Mouse (Mus musculus) embryo, embryonic 10 days (tissue): ENCODE results near the gene Gm20390.
A peak's percentile ranks its signal among the peaks of the same experiment; 100 is the strongest.

Experiments used
- DNase-seq: peaks from one replicate; pipeline ENCODE4 v3.0.0-alpha.2; 2015; ENCODE audit warnings: low spot score

Gene Gm20390

GRCm38 (mm10) chr11:93968005-93968847 lies at the start of gene Gm20390, which contains the start of gene Nme1:
Gene Gm20390 (minus strand): TSS chr11:93968293.
Gene Nme1 (minus strand): TSS chr11:93968521.
- peak; percentile 98 for DNase-seq

DNA sequence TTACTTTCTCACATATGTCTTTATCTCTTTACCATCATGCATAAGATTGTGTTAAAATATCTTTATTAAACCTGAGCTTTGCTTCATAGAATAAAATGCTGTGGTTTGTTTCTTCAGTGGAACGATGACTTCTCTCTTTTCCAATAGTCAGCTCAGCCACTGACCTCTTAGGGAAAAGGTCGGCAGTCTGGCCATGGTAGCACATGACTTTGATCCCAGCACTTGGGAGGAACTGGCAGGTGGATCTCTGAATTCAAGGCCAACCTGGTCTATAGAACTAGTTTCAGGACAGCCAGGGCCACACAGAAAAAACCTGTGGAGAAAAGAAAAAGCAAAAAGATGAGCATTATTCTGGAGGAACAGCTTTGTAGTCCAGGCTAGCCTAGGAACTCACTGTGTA lies 35.3 kb upstream of the Gm20390 start:
- DNase-seq, result no peak

DNA sequence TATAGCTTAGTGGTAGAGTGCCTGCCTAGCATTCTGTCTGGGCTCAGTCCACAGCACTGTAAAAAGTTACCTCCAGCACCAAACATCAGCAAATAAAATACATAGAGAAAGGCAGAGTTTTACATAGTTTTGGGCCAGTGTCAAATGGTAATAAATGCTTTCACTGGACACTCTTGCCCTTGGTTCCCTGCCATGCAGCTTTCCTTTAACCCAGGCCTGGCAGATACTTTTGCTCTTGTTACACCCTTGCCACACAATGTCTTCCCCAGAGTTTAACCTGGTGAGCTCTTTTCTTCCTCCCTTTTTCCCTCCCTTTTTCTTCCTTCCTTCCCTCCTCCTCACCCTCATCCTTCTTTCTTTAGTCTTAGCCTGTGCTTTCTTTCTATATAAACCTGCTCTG lies 31.2 kb upstream of the Gm20390 start:
- no peak for DNase-seq

DNA sequence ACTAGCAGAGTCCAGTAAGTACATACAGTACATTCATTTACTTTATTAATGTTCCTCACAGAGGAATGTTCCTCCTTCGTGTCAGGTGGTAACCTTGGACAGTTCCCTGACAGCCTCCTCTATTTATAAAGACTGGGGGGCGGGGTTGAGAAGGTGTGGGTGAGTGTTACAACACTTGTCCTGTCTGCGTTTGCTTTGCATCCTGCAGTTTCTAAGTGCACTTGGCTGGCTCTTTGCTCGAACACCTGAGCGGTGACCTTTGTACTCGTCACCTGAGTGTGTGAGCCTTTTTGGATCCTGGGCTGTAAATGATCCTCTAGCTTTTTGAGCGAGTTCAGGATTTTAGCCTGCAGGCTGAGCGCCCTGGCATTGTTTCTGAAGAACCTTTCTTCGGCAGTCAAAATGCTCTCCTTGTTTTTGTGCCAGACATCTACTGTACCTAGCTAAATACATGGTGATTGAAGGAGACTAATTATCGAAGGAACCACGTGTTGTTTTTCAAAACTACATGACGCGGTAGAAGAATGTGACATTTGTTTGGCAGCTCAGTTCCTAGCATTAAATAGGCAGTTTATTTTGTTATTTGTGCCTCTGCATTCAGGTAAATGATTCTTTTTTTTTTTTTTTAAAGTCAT lies 29.2 kb upstream of the Gm20390 start:
- no peak for DNase-seq

- peak; percentile 61 for DNase-seq
Observed at GRCm38 (mm10) chr11:93996306-93997140, 28.4 kb upstream of the Gm20390 start.

- DNase-seq, result peak; percentile 94
Observed at GRCm38 (mm10) chr11:93995720-93996305, 27.7 kb upstream of the Gm20390 start, which contains the start of gene Spag9. Gene Spag9 (plus strand): TSS chr11:93996091.

DNA sequence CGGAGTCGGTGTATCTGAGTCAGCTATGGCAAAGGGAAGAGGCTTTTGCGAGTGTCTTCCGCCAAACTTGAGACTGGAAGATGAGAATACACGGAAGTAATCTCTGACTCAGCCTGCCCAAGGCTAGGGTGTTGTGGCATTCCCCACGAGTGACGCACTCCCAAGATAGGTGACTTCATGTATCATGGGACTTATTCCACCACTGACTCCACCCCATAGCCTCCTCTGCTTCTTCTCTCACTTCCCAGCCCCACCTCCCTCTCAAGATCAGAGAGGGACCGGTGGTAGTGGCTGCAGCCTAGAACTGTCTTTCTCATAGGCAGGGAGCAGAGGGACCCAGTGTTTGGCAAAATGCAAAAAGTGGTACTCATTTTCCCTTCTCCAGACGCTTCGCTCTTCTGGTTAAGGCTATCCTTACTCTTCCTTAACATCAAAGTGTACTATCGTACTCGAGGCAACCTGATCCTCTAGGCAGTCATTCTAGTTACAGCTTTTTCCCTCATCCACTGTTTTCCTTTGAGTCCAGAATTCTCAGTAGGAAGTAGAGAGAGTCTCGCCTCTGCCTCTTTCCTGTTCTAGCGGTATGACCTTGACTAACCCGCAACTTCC lies 27.1 kb upstream of the Gm20390 start:
- DNase-seq, result peak; percentile 66

GRCm38 (mm10) chr11:93994531-93994930 lies 26.4 kb upstream of the Gm20390 start:
- DNase-seq, result no peak

GRCm38 (mm10) chr11:93988328-93989062 lies 20.4 kb upstream of the Gm20390 start:
- no peak for DNase-seq

- DNase-seq, result no peak
Observed at GRCm38 (mm10) chr11:93987625-93988327, 19.7 kb upstream of the Gm20390 start.

- DNase-seq, result no peak
Observed at GRCm38 (mm10) chr11:93987026-93987425, 18.9 kb upstream of the Gm20390 start.

- no peak for DNase-seq
Observed at GRCm38 (mm10) chr11:93986298-93986697, 18.2 kb upstream of the Gm20390 start.

GRCm38 (mm10) chr11:93985265-93985664 lies 17.2 kb upstream of the Gm20390 start:
- DNase-seq, result no peak

DNA sequence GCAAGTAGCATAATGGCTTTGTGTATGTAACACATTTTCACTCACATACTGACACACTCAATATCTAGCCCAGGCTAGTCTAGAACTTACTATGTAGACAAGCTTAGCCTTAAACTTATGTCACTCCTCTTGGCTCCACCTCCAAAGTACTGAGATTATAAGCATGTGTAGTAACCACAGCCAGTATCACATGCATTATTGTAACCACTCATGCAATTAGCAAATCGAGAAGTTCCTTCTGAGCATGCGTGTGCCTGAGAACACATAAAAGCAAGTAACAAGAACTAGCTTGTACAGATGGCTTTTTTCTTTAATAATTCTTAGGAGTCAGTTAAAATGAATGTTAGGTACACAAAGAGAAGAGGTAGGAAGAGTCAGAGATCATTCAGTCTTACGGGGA lies 16.5 kb upstream of the Gm20390 start:
- no peak for DNase-seq

GRCm38 (mm10) chr11:93979502-93980049 lies 11.5 kb upstream of the Gm20390 start:
- DNase-seq, result no peak

DNA sequence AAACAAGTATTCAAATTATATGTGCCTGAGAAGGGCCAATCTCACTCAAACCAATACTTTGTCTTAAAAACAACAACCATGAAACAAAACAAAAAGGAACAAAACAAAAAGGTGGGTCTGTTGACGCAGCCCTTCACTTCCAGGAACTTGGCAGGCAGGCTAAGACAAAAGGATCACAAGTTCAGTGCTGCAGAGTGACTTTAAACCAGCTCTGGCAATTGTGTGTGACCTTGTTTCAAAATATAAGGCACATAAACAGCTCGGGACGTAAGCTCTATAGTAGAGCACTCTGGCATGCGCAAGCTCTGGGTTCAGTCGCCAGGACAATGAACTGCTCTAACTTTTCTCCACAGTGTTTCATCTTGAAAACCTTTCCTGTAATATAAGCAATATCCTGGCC lies 4.9 kb upstream of the Gm20390 start:
- DNase-seq, result no peak

GRCm38 (mm10) chr11:93969799-93970198 lies 1.7 kb upstream of the Gm20390 start:
- DNase-seq, result no peak

DNA sequence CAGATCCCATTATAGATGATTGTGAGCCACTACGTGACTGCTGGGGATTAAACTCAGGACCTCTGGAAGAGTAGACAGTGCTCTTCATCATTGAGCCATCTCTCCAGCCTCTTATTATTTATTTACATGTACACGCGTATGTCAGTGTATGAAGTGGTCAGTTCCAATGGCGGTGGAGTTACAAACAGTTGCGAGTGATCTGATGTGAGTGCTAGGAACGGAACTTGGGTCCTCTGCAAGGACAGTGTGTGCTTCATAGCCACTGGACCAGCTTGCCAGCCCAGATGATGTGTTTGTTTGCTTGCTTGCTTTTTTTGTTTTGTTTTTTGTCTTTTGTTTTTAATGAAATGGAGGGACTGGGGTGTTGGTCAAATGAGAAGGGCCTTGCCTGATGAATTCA lies 1.1 kb upstream of the Gm20390 start:
- no peak for DNase-seq

- no peak for DNase-seq
Observed at GRCm38 (mm10) chr11:93968848-93969128, 695 bp upstream of the Gm20390 start.

DNA sequence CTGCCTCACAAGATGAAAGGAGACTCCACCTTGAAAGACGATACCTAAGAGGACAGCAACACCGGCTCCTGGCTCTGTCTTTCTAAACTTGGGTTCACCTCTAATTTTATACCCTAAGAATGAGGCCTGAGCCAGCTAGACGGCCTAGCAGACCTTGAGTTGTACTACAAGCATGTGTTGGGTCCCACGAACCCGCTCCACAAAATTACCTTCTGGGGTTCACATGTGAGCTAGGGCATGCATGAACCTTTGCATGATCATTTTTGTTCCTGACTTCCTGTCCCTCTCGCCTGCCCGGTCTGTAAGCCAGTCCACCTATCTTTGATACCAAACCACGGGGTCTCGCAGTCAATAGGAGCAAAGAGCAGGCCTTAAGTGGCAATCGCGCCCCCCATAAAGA lies 712 bp downstream of the Gm20390 start:
- no peak for DNase-seq
